Mouse (Mus musculus) CD4-positive naive resting alpha-beta T cell, adult 57 days (primary cell): ENCODE data around the gene Vps37d. TPM values are rescaled to one million over a fixed set of nuclear protein-coding genes. Genes with fewer than 3 reads are reported as not detected.

Source experiments
- total RNA-seq: library from RNA; stranded (reverse); gene quantifications from one replicate; pipeline ENCODE4 v1.2.4, GENCODE M21; 2023

The Vps37d gene
- total RNA-seq, result not detected

GRCm38 (mm10) chr5:135077564-135078481 lies at the start of gene Vps37d:
Gene Vps37d (minus strand): TSS chr5:135078266.

GRCm38 (mm10) chr5:135089653-135090052 lies 11.6 kb upstream of the Vps37d start, which contains the start of gene Mlxipl:
Gene Mlxipl (plus strand): TSS chr5:135089890.

GRCm38 (mm10) chr5:135064909-135065446 lies 13.1 kb downstream of the Vps37d start, which contains the start of gene Bud23:
Gene Bud23 (minus strand): TSS chr5:135064959.

GRCm38 (mm10) chr5:135063629-135064381 lies 14.3 kb downstream of the Vps37d start, which contains the start of gene Dnajc30:
Gene Dnajc30 (plus strand): TSS chr5:135064202.

GRCm38 (mm10) chr5:135023344-135024173 lies 54.5 kb downstream of the Vps37d start, which contains the start of gene Stx1a:
Gene Stx1a (plus strand): TSS chr5:135023482.

Other genes starting within 250 kb of the Vps37d start
- not detected for gene Tmem270, start 171.5 kb downstream of the Vps37d start, total RNA-seq
- gene Cldn13, start 162.7 kb downstream of the Vps37d start, total RNA-seq, result not detected
- gene Mettl27, start 145.9 kb downstream of the Vps37d start, total RNA-seq, result 21.3 TPM
- gene Cldn4, start 131.3 kb downstream of the Vps37d start, total RNA-seq, result not detected
- not detected for gene Cldn3, start 92.1 kb downstream of the Vps37d start, total RNA-seq
- gene Abhd11, start 69.1 kb downstream of the Vps37d start, total RNA-seq, result 48.8 TPM
- gene Stx1a, start 54.8 kb downstream of the Vps37d start, total RNA-seq, result 55.8 TPM
- gene Dnajc30, start 14.1 kb downstream of the Vps37d start, total RNA-seq, result 17.4 TPM
- 74.1 TPM for gene Bud23, start 13.3 kb downstream of the Vps37d start, total RNA-seq
- 0.98 TPM for gene Mlxipl, start 11.6 kb upstream of the Vps37d start, total RNA-seq
- 17.1 TPM for gene Tbl2, start 71.4 kb upstream of the Vps37d start, total RNA-seq
- 66.2 TPM for gene Bcl7b, start 90.0 kb upstream of the Vps37d start, total RNA-seq
- gene Baz1b, start 109.0 kb upstream of the Vps37d start, total RNA-seq, result 106 TPM
- 0.24 TPM for gene Fzd9, start 173.0 kb upstream of the Vps37d start, total RNA-seq